Mouse (Mus musculus): Measurements from ENCODE around the gene Mknk2.
A peak's percentile ranks its signal among the peaks of the same experiment; 100 is the strongest.

The Mknk2 gene

GRCm38 (mm10) chr10:80677942-80678436 lies at the start of gene Mknk2:
Gene Mknk2, minus strand, starts transcription at chr10:80678112.
- peak; percentile 58 for DNase-seq (ENCODE audit: low read depth, low spot score)

- no peak for DNase-seq (ENCODE audit: low read depth, low spot score)
Observed at GRCm38 (mm10) chr10:80717281-80717680, 39.4 kb upstream of the Mknk2 start.

- no peak for DNase-seq (ENCODE audit: low read depth, low spot score)
Observed at GRCm38 (mm10) chr10:80710834-80711233, 32.9 kb upstream of the Mknk2 start.

GRCm38 (mm10) chr10:80705479-80705878 lies 27.6 kb upstream of the Mknk2 start:
- no peak for DNase-seq (ENCODE audit: low read depth, low spot score)

- no peak for DNase-seq (ENCODE audit: low read depth, low spot score)
Observed at GRCm38 (mm10) chr10:80705033-80705432, 27.1 kb upstream of the Mknk2 start.

GRCm38 (mm10) chr10:80704418-80704817 lies 26.5 kb upstream of the Mknk2 start:
- DNase-seq (ENCODE audit: low read depth, low spot score) = no peak

GRCm38 (mm10) chr10:80703643-80704042 lies 25.7 kb upstream of the Mknk2 start:
- DNase-seq (ENCODE audit: low read depth, low spot score) = no peak

GRCm38 (mm10) chr10:80702536-80703390 lies 24.9 kb upstream of the Mknk2 start:
- DNase-seq (ENCODE audit: low read depth, low spot score) = peak; percentile 85

- peak; percentile 99 for DNase-seq (ENCODE audit: low read depth, low spot score)
Observed at GRCm38 (mm10) chr10:80701721-80702535, 24.0 kb upstream of the Mknk2 start, which contains the start of the genes Mob3a and Izumo4. Gene Mob3a, minus strand, starts transcription at chr10:80701977. Gene Izumo4, plus strand, starts transcription at chr10:80702184.

GRCm38 (mm10) chr10:80700732-80701131 lies 22.8 kb upstream of the Mknk2 start:
- no peak for DNase-seq (ENCODE audit: low read depth, low spot score)

- no peak for DNase-seq (ENCODE audit: low read depth, low spot score)
Observed at GRCm38 (mm10) chr10:80700038-80700504, 22.2 kb upstream of the Mknk2 start.

- no peak for DNase-seq (ENCODE audit: low read depth, low spot score)
Observed at GRCm38 (mm10) chr10:80698605-80699004, 20.7 kb upstream of the Mknk2 start.

- DNase-seq (ENCODE audit: low read depth, low spot score) = no peak
Observed at GRCm38 (mm10) chr10:80697812-80698211, 19.9 kb upstream of the Mknk2 start.

GRCm38 (mm10) chr10:80697393-80697787 lies 19.5 kb upstream of the Mknk2 start:
- no peak for DNase-seq (ENCODE audit: low read depth, low spot score)

- DNase-seq (ENCODE audit: low read depth, low spot score) = no peak
Observed at GRCm38 (mm10) chr10:80696502-80697392, 18.8 kb upstream of the Mknk2 start.

- DNase-seq (ENCODE audit: low read depth, low spot score) = no peak
Observed at GRCm38 (mm10) chr10:80695801-80696501, 18.0 kb upstream of the Mknk2 start.

GRCm38 (mm10) chr10:80695186-80695585 lies 17.3 kb upstream of the Mknk2 start:
- no peak for DNase-seq (ENCODE audit: low read depth, low spot score)

- DNase-seq (ENCODE audit: low read depth, low spot score) = no peak
Observed at GRCm38 (mm10) chr10:80694159-80694938, 16.4 kb upstream of the Mknk2 start.

- no peak for DNase-seq (ENCODE audit: low read depth, low spot score)
Observed at GRCm38 (mm10) chr10:80693401-80694045, 15.6 kb upstream of the Mknk2 start.

Data from retina, postnatal 7 days (tissue).